Mouse (Mus musculus): Measurements from ENCODE around the gene Sf3b2.
"Not testable (repeated sequence)": the region's sequence is repeated elsewhere in the genome, so short reads cannot be mapped to it uniquely, and the experiment has no call there.

Gene Sf3b2

DNA sequence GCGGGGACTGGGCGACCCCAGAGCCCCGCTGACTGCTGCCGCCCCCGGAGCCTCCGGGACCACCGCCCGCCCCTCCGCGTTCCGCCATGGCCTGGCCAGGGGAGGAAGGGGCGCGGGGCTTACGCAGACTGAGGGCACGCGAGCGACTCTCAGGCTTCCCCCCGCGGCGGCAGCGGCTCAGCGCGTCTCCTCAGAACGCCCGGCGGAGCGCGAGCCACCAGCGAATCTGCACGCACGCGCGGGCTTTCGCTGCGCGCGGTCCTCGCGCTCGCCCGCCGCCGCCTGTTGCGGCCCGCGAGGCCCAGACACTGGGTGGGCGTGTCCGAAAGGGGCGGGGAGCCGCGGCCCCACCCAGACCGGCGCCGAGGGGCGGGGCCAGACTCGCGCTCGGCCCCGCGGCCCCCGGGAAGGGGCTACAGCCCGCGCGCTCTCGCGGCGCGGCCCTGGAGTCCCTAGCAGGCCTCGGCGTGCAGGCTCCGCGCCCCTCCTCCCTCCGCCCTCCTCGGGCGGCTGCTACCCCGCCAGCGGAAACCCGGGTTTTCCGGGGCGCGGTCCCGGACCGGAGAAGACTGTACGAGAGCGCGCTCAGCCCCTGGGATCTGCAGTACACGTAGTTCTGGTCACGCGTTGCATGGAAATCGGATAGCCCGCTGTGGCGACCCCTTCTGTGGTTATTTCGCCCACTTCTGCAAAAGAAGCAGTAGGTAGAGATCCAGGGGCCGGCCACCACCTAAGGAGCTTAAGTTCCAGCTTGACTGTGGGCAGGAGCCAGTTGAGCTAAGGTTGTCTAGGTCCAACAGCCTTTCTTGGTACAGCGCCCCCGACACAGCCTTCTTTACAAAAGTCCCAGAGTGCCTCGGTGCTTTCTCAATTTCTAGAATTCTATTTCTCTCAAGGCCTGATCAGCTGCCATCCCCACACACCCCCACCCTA is 22.2 kb downstream of the Sf3b2 start, which contains the start of gene Pacs1:
TSS of gene Pacs1 (minus strand) at position 319 of the 933 bp plus-strand sequence.
- peak; percentile 81 for DNase-seq (ENCODE audit: low spot score)

- DNase-seq (ENCODE audit: low spot score), result no peak
These were observed 22.9 kb downstream of the Sf3b2 start for GRCm38 (mm10) chr19:5272326-5272795.

DNA sequence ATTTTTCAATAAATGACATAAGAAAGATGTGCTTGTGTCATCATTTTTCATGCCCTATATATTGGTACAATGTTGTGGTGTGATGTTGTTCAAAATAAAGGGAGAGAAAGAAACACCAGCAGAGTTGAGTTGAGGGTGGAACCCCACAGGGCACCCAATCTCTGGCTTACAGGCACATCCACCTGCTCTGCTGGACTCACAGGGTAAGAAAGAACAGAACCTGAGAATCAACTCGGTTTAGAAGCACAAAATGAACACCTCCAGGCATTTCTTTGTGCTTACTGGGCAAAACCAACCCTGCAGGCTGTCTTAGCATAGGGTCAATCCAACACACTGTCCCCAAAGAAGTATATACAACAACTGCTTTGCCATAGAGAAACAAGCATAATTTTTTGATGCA is 23.8 kb downstream of the Sf3b2 start:
- DNase-seq (ENCODE audit: low spot score), result no peak

DNA sequence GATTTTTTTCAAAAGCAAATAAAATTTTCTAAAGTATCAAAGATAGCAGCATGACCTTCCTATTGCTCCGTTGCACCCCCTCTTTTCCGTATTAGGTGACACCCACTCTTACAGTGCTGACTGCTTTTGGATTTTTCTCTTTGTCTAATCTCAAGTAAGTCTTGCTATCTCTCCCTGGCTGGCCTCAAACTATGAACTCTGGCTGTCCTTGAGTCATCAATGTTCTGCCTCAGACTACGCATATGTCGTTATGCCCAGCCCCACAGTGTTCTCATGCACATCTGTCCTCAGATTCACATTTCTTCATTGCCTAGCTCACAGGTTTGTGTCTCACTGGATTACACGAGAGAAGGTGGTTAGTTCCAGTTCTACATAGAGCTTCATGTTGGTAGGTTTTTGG is 25.9 kb downstream of the Sf3b2 start:
- no peak for DNase-seq (ENCODE audit: low spot score)

DNA sequence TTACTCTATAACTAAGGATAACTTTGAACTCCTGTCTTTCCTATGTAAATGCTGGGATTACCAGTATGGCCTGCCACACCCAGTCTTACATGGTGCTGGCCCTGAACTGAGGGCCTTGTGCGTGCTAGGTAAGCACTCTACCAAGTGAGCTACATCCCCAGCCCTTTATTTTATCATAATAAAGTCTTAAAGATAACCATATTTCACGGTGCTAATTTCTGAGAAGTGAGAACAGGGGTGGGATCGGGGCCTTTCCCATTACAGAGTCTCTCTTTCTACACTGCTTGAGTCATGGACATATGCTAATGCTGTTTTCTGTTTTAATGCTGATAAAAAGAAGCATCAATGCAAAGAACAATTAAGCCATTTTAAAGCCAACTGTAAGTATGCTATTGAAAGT is 26.4 kb downstream of the Sf3b2 start:
- no peak for DNase-seq (ENCODE audit: low spot score)

GRCm38 (mm10) chr19:5268017-5268416 is 27.2 kb downstream of the Sf3b2 start:
- DNase-seq (ENCODE audit: low spot score), result no peak

GRCm38 (mm10) chr19:5267015-5267414 is 28.2 kb downstream of the Sf3b2 start:
- DNase-seq (ENCODE audit: low spot score), result peak; percentile 87

GRCm38 (mm10) chr19:5257140-5257539 is 38.1 kb downstream of the Sf3b2 start:
- no peak for DNase-seq (ENCODE audit: low spot score)

DNA sequence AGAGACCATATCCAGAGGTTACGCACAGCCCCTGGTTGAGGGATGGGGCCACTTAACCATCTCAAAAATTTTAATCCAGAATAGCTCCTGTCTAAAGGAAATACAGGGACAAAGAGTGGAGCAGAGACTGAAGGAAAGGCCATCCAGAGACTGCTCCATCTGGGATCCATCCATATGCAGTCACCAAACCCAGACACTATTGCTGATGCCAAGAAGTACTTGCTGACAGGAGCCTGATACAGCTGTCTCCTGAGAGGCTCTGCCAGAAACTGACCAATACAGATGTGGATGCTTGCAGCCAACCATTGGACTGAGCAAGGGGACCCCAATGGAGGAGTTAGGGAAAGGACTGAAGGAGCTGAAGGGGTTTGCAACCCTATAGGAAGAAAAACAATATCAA is 58.3 kb downstream of the Sf3b2 start:
- DNase-seq (ENCODE audit: low spot score), result not testable (repeated sequence)

DNA sequence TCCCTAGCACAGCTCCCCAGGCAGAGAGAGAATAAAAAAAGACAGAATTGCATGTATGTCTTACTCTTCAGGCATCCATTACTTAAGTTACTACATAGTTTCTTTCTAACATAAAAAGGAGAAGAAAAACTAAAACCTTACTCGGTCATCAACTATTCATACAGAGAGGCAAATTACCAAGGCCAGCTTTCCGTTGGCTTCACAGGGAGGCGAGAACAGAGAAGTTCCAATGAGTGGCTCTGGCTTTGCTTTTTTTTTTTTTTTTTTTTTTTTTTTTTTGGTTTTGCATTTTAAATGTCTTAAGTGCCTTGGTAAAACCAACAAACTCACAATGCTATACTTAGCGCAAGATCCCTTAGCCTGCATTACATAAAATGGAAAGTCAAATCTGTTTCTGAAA is 62.6 kb downstream of the Sf3b2 start:
- DNase-seq (ENCODE audit: low spot score), result no peak

- no peak for DNase-seq (ENCODE audit: low spot score)
These were observed 65.1 kb downstream of the Sf3b2 start for GRCm38 (mm10) chr19:5230110-5230509.

DNA sequence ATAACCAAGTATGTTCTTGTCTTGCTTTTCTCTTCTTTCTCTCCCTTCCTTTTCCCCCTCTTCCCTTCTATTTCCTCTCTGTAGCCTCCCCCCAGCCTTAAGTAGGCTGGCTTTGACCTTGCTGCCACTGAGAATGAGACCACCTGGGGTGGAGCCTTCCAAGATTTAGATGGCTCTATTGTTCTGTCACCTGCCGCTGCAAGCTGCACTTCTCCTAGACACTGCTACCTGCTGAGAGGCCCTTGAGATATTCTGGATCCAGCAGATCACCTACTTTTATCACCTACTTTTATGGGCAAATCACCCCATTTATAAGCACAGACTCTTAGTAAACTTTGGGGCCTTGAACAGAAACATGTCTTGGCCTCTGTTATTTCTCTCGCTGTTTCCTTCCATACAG is 70.6 kb downstream of the Sf3b2 start:
- no peak for DNase-seq (ENCODE audit: low spot score)

- DNase-seq (ENCODE audit: low spot score), result no peak
These were observed 71.2 kb downstream of the Sf3b2 start for GRCm38 (mm10) chr19:5224077-5224476.
